Mouse (Mus musculus) erythroblast, embryonic 14.5 days (primary cell): ENCODE measurements around the gene Golgb1.

Experiments
- GATA1 ChIP-seq: IDR thresholded peaks from 2 replicates; pipeline ENCODE4 v1.6.1; 2012; ENCODE audit warnings: low read length, inconsistent platforms, mixed read lengths
- TAL1 ChIP-seq: IDR thresholded peaks from 3 replicates; pipeline ENCODE4 v1.6.1; 2012; ENCODE audit warnings: low read length, inconsistent platforms, mixed read lengths

DNA sequence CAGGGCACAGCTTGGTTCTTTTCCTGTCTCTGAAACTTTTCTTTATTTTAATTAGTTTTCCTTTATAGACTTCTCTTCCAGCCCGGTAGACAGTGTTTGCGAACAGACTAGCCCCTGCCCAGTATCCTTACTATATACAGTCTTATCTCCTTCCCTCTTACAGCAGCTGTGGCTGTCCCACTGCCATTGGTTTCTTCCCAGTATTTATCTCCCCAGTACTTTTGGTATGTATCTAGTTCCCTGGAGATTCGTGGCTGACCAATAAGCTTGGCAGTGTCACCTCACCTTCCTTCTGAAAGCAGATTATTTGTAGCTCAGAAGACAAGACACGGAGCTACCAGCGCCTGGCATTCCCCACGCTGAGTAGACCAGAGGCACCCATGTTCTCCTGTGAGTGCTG, 21.8 kb downstream of the Golgb1 start:
- TF ChIP-seq TAL1 (no peak), GATA1 (no peak)
